Comparison of ENCODE assay signal across 25 mouse cellular contexts in the genomic region with DNA sequence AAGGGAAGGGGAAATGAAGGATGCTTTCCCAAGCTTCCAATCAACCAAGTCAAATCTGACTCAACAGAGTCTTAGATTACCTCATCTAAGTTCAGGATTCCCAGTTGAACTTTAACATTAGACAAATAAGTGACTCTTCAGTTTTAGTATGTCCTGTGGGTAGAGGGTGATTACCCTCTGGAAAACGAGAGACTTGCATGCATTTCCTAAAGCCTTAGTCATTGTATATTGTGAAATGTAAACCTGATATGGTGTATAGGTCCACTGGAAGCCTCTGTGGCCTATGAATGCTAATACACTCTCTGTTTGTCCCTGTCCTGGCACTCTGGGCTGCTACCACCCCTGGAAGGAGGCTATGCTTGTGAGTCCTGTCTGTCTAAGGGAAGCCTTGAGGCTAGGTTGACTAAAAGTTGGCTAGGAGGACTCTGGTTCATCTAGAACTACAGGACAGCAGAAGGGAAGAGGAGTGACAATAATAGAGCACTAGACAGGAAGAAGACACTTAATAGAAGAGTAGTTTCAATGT. TPM values are rescaled to one million over a fixed set of nuclear protein-coding genes. Genes with fewer than 3 reads are reported as not detected.
"Had no signal": no experiment of that assay in that cellular context is flagged by ENCODE, and none has a peak within 500 bp of the region (broad histone marks: within the 10 kb centered on the region; RNA-seq: fewer than 3 reads in every experiment).

No protein-coding gene starts in this region.

- H3K4me3 ChIP-seq: layer of hippocampus, adult 2 months; left cerebral cortex, adult 2 months; limb, embryonic 12.5 days; limb, embryonic 15.5 days; liver, embryonic 15.5 days; megakaryocyte, embryonic 14.5 days; midbrain, embryonic 10.5 days; midbrain, embryonic 13.5 days; myocyte; neural tube, embryonic 13.5 days; stomach, embryonic 15.5 days had no signal

- H3K27ac ChIP-seq: kidney, postnatal 0 days; layer of hippocampus, adult 2 months; left cerebral cortex, adult 2 months; limb, embryonic 12.5 days; limb, embryonic 15.5 days; liver, embryonic 15.5 days; midbrain, embryonic 10.5 days; midbrain, embryonic 13.5 days; neural tube, embryonic 13.5 days; stomach, embryonic 15.5 days had no signal

- ATAC-seq: midbrain, embryonic 13.5 days; midbrain, embryonic 16.5 days had no signal

- H3K9ac ChIP-seq: limb, embryonic 12.5 days; limb, embryonic 15.5 days; liver, embryonic 15.5 days; midbrain, embryonic 13.5 days; neural tube, embryonic 13.5 days; stomach, embryonic 15.5 days had no signal

- DNase-seq: kidney, postnatal 25 days; layer of hippocampus, adult 9-11 months; left cerebral cortex, postnatal 4 days; lung, adult 2 months; lung, postnatal 14 days; lung, postnatal 4 days; retina, postnatal 1 day; right cerebral cortex, postnatal 25 days; spleen, adult 18-20 months; thymus, postnatal 25 days had no signal

- H3K36me3 ChIP-seq: limb, embryonic 12.5 days; limb, embryonic 15.5 days; liver, embryonic 15.5 days; midbrain, embryonic 10.5 days; midbrain, embryonic 13.5 days; neural tube, embryonic 13.5 days; stomach, embryonic 15.5 days had no signal

- H3K9me3 ChIP-seq: limb, embryonic 12.5 days; limb, embryonic 15.5 days; liver, embryonic 15.5 days; midbrain, embryonic 10.5 days; midbrain, embryonic 13.5 days; neural tube, embryonic 13.5 days; stomach, embryonic 15.5 days had no signal

- H3K4me2 ChIP-seq: limb, embryonic 12.5 days; limb, embryonic 15.5 days; liver, embryonic 11.5 days; liver, embryonic 15.5 days; midbrain, embryonic 13.5 days; neural tube, embryonic 13.5 days; stomach, embryonic 15.5 days had no signal

- H3K4me1 ChIP-seq: limb, embryonic 12.5 days; limb, embryonic 15.5 days; liver, embryonic 15.5 days; midbrain, embryonic 10.5 days; midbrain, embryonic 13.5 days; neural tube, embryonic 13.5 days; stomach, embryonic 15.5 days had no signal

- H3K27me3 ChIP-seq: limb, embryonic 15.5 days; liver, embryonic 15.5 days; midbrain, embryonic 13.5 days; neural tube, embryonic 13.5 days; stomach, embryonic 15.5 days had no signal

RNA-seq across cellular contexts. Expression of a gene that starts 16.3 kb away (rescaled TPM):
- polyA plus RNA-seq: liver, embryonic 15.5 days; myocyte; thymus, postnatal 0 days had no signal
